Mouse (Mus musculus): ENCODE results near the gene 2310034G01Rik. TPM values are rescaled to one million over a fixed set of nuclear protein-coding genes. Genes with fewer than 3 reads are reported as not detected.

The 2310034G01Rik gene
- polyA plus RNA-seq, 1 experiment from 2014 or later, result 3.6 TPM

- H3K27me3 ChIP-seq (replicated peaks; ENCODE audit: control insufficient read depth, insufficient read depth, low read length), result peaks cover 82% of the 10 kb centered on the region
- no peak overlapping the region for H3K4me3 ChIP-seq (ENCODE audit: low read depth, low read length)
- no peaks in the 10 kb centered on the region for H3K9me3 ChIP-seq (ENCODE audit: control insufficient read depth, low read length)
- DNase-seq (ENCODE audit: low spot score) (no peak), ATAC-seq (ENCODE audit: low read depth) (no peak)
- 0 out of 2 replicates have a peak overlapping the region, but pooled peaks have one; percentile 10 for H3K9ac ChIP-seq (ENCODE audit: low read depth, low read length)
- peaks cover 11% of the 10 kb centered on the region; the same call in 1 of the 2 replicates for H3K4me1 ChIP-seq (ENCODE audit: control insufficient read depth, insufficient read depth, low read length)
- no peak overlapping the region for H3K27ac ChIP-seq (replicated peaks; ENCODE audit: low read depth, low read length)
- WGBS, result 44% methylated on average over 12 of the region's 12 CpGs
- H3K36me3 ChIP-seq (ENCODE audit: control insufficient read depth, insufficient read depth, low read length), result peaks cover 9% of the 10 kb centered on the region; the same call in 1 of the 2 replicates
- H3K4me2 ChIP-seq (ENCODE audit: low read depth, low read length), result no peak overlapping the region
Observed at GRCm38 (mm10) chr19:46315752-46316610, 34.1 kb downstream of the 2310034G01Rik start.

DNA sequence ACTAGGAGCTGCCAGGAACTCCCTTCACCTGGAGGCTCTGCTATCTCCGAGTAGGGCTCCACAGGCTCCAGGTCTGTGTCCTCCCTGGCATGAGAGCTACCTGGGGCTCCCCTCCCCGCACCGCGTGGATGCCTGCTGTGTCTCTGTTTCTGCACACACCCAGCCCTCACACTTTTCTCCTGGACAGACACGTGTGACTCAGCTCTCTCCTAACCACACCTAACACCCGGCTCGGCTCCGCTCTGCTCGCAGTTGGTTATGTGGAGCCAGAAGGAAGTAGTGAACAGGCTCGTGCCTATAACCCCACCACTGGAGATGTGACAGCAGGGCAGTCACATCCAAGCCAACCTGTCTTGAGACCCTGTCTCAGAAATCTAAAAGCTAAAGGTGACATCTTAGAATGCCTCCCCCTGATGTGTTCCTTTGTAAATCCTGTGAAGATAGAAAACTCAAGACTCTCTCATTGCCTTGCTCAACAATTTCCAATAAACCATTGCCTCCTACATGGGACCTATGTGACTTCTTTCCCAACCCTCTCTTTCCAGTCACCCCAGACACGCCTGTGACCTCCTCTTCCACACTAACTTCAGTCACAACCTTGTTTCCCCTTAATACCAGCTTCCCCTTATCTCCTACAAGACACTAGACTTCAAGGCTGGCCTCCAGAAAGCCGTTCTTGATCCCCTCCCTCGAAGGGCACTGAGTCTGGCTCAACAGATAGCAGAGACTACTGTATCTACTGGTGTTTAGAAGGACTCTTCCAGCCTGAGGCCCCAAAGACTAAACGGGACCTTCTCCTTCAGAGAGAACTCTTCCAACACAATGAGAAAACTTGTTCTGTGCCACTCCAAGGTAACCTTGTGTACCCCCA, 35.0 kb downstream of the 2310034G01Rik start:
- DNase-seq (ENCODE audit: low spot score) (no peak), ATAC-seq (ENCODE audit: low read depth) (no peak)
- no peak overlapping the region for H3K9ac ChIP-seq (ENCODE audit: low read depth, low read length)
- WGBS, result 34% methylated on average over 14 of the region's 14 CpGs
- H3K4me1 ChIP-seq (ENCODE audit: control insufficient read depth, insufficient read depth, low read length), result peaks cover 11% of the 10 kb centered on the region; the same call in 1 of the 2 replicates
- H3K36me3 ChIP-seq (ENCODE audit: control insufficient read depth, insufficient read depth, low read length), result peaks cover 18% of the 10 kb centered on the region
- no peak overlapping the region for H3K4me3 ChIP-seq (ENCODE audit: low read depth, low read length)
- H3K4me2 ChIP-seq (ENCODE audit: low read depth, low read length), result no peak overlapping the region
- H3K9me3 ChIP-seq (ENCODE audit: control insufficient read depth, low read length), result no peaks in the 10 kb centered on the region
- peaks cover 73% of the 10 kb centered on the region for H3K27me3 ChIP-seq (replicated peaks; ENCODE audit: control insufficient read depth, insufficient read depth, low read length)
- H3K27ac ChIP-seq (replicated peaks; ENCODE audit: low read depth, low read length), result no peak overlapping the region

DNA sequence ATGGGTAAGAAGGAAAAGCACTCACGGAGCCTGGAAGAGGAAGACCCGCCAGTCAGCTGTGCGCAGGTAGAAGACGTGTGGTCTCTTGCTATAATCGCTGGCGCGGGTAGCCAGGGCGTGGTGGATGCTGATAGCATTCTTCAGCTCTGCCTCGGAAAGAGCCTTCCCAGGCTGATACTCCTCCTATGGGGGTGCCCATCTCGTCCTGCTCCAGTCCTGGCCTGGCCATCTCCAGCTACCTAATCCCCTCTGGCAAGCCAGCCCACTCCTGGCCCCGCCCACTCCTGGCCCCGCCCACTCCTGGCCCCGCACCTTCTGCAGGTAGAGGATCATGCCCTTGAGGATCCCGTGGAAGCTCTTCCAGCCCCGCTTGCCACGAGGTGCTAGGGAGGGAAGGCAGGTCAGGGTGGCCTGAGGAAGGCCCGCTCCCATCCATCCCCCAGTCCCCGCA, 35.9 kb downstream of the 2310034G01Rik start:
- no peak overlapping the region for H3K27ac ChIP-seq (replicated peaks; ENCODE audit: low read depth, low read length)
- DNase-seq (ENCODE audit: low spot score) (no peak), ATAC-seq (ENCODE audit: low read depth) (no peak)
- H3K9me3 ChIP-seq (ENCODE audit: control insufficient read depth, low read length), result no peaks in the 10 kb centered on the region
- no peak overlapping the region for H3K4me3 ChIP-seq (ENCODE audit: low read depth, low read length)
- peaks cover 11% of the 10 kb centered on the region; the same call in 1 of the 2 replicates for H3K4me1 ChIP-seq (ENCODE audit: control insufficient read depth, insufficient read depth, low read length)
- no peak overlapping the region for H3K4me2 ChIP-seq (ENCODE audit: low read depth, low read length)
- 20% methylated on average over 16 of the region's 18 CpGs for WGBS
- H3K36me3 ChIP-seq (ENCODE audit: control insufficient read depth, insufficient read depth, low read length), result peaks cover 26% of the 10 kb centered on the region
- no peak overlapping the region for H3K9ac ChIP-seq (ENCODE audit: low read depth, low read length)
- H3K27me3 ChIP-seq (replicated peaks; ENCODE audit: control insufficient read depth, insufficient read depth, low read length), result peaks cover 64% of the 10 kb centered on the region

GRCm38 (mm10) chr19:46313591-46313990, 36.5 kb downstream of the 2310034G01Rik start:
- no peak overlapping the region for H3K9ac ChIP-seq (ENCODE audit: low read depth, low read length)
- H3K4me2 ChIP-seq (ENCODE audit: low read depth, low read length), result no peak overlapping the region
- no peak for ATAC-seq (ENCODE audit: low read depth)
- peaks cover 61% of the 10 kb centered on the region for H3K27me3 ChIP-seq (replicated peaks; ENCODE audit: control insufficient read depth, insufficient read depth, low read length)
- no peaks in the 10 kb centered on the region for H3K9me3 ChIP-seq (ENCODE audit: control insufficient read depth, low read length)
- H3K36me3 ChIP-seq (ENCODE audit: control insufficient read depth, insufficient read depth, low read length), result peaks cover 26% of the 10 kb centered on the region
- H3K4me1 ChIP-seq (ENCODE audit: control insufficient read depth, insufficient read depth, low read length), result peaks cover 10% of the 10 kb centered on the region; the same call in 1 of the 2 replicates
- WGBS, result 69% methylated on average over 6 of the region's 6 CpGs
- DNase-seq (ENCODE audit: low spot score), result no peak
- H3K4me3 ChIP-seq (ENCODE audit: low read depth, low read length), result no peak overlapping the region
- H3K27ac ChIP-seq (replicated peaks; ENCODE audit: low read depth, low read length), result no peak overlapping the region

DNA sequence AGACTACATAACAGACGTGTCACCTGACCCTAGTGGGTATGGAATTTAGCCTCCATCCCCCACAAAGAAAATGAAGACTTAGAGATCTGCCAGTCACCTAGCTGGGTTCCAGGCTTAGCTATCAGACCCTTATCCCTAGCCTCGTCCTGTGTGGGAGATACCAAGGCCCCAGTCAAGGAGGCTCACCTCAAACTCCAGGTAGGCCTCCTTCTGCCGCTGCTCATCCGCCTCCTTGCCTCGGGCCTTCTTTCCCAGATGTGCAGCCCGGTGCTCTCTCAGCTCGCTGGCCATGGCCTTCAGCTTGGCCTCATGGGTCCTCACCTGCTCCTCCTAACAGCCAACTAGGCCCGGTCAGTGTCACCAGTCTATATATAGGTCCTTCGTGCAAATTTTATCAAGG, 37.0 kb downstream of the 2310034G01Rik start:
- Histone ChIP-seq H3K4me3 (ENCODE audit: low read depth, low read length) (no peak overlapping the region), H3K4me2 (ENCODE audit: low read depth, low read length) (no peak overlapping the region), H3K9ac (ENCODE audit: low read depth, low read length) (no peak overlapping the region), H3K27me3 (replicated peaks; ENCODE audit: control insufficient read depth, insufficient read depth, low read length) (peaks cover 61% of the 10 kb centered on the region), H3K36me3 (ENCODE audit: control insufficient read depth, insufficient read depth, low read length) (peaks cover 29% of the 10 kb centered on the region), H3K27ac (replicated peaks; ENCODE audit: low read depth, low read length) (no peak overlapping the region), H3K4me1 (ENCODE audit: control insufficient read depth, insufficient read depth, low read length) (peaks cover 9% of the 10 kb centered on the region; the same call in 1 of the 2 replicates), H3K9me3 (ENCODE audit: control insufficient read depth, low read length) (no peaks in the 10 kb centered on the region)
- 88% methylated on average over 9 of the region's 9 CpGs for WGBS
- ATAC-seq (ENCODE audit: low read depth), result no peak
- DNase-seq (ENCODE audit: low spot score), result no peak

- DNase-seq (ENCODE audit: low spot score) (no peak), ATAC-seq (ENCODE audit: low read depth) (no peak)
- H3K4me2 ChIP-seq (ENCODE audit: low read depth, low read length), result no peak overlapping the region
- peaks cover 29% of the 10 kb centered on the region for H3K36me3 ChIP-seq (ENCODE audit: control insufficient read depth, insufficient read depth, low read length)
- whole genome bisulfite sequencing, result 85% methylated on average over 16 of the region's 21 CpGs
- H3K9ac ChIP-seq (ENCODE audit: low read depth, low read length), result no peak overlapping the region
- H3K9me3 ChIP-seq (ENCODE audit: control insufficient read depth, low read length), result no peaks in the 10 kb centered on the region
- H3K4me3 ChIP-seq (ENCODE audit: low read depth, low read length), result no peak overlapping the region
- H3K4me1 ChIP-seq (ENCODE audit: control insufficient read depth, insufficient read depth, low read length), result peaks cover 9% of the 10 kb centered on the region; the same call in 1 of the 2 replicates
- H3K27me3 ChIP-seq (replicated peaks; ENCODE audit: control insufficient read depth, insufficient read depth, low read length), result peaks cover 61% of the 10 kb centered on the region
- H3K27ac ChIP-seq (replicated peaks; ENCODE audit: low read depth, low read length), result no peak overlapping the region
Observed at GRCm38 (mm10) chr19:46312566-46312965, 37.5 kb downstream of the 2310034G01Rik start.

DNA sequence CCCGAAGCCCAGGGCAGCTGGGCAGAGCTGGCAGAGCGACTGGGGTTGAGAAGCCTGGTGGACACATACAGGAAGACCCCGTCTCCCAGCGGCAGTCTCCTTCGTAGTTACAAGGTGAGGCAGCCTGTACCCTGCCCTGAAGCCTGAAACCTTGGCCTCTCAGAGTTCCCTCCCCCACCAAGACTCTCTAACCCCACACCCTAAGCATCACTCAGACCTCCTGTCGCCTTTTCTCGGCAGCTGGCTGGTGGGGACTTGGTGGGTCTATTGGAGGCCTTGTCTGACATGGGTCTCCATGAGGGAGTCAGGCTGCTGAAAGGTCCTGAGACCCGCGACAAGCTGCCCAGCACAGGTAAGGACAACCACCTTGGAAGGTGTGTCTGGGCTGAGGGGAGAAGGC, 38.8 kb downstream of the 2310034G01Rik start:
- no peak overlapping the region for H3K4me2 ChIP-seq (ENCODE audit: low read depth, low read length)
- H3K4me1 ChIP-seq (ENCODE audit: control insufficient read depth, insufficient read depth, low read length), result 0 out of 2 replicates have a peak, but pooled peaks cover 6% of the 10 kb centered on the region
- H3K27ac ChIP-seq (replicated peaks; ENCODE audit: low read depth, low read length), result no peak overlapping the region
- peaks cover 49% of the 10 kb centered on the region for H3K27me3 ChIP-seq (replicated peaks; ENCODE audit: control insufficient read depth, insufficient read depth, low read length)
- no peak overlapping the region for H3K4me3 ChIP-seq (ENCODE audit: low read depth, low read length)
- H3K36me3 ChIP-seq (ENCODE audit: control insufficient read depth, insufficient read depth, low read length), result peaks cover 29% of the 10 kb centered on the region
- DNase-seq (ENCODE audit: low spot score) (no peak), ATAC-seq (ENCODE audit: low read depth) (no peak)
- no peak overlapping the region for H3K9ac ChIP-seq (ENCODE audit: low read depth, low read length)
- WGBS, result 88% methylated on average over 9 of the region's 9 CpGs
- no peaks in the 10 kb centered on the region for H3K9me3 ChIP-seq (ENCODE audit: control insufficient read depth, low read length)

GRCm38 (mm10) chr19:46310312-46310865, 39.7 kb downstream of the 2310034G01Rik start:
- H3K27me3 ChIP-seq (replicated peaks; ENCODE audit: control insufficient read depth, insufficient read depth, low read length), result peaks cover 40% of the 10 kb centered on the region
- H3K36me3 ChIP-seq (ENCODE audit: control insufficient read depth, insufficient read depth, low read length), result peaks cover 29% of the 10 kb centered on the region
- H3K4me2 ChIP-seq (ENCODE audit: low read depth, low read length), result no peak overlapping the region
- 92% methylated on average over 12 of the region's 12 CpGs for WGBS
- no peak overlapping the region for H3K4me3 ChIP-seq (ENCODE audit: low read depth, low read length)
- no peak for DNase-seq (ENCODE audit: low spot score)
- H3K4me1 ChIP-seq (ENCODE audit: control insufficient read depth, insufficient read depth, low read length), result peaks cover 11% of the 10 kb centered on the region
- H3K9me3 ChIP-seq (ENCODE audit: control insufficient read depth, low read length), result no peaks in the 10 kb centered on the region
- H3K27ac ChIP-seq (replicated peaks; ENCODE audit: low read depth, low read length), result no peak overlapping the region
- no peak overlapping the region for H3K9ac ChIP-seq (ENCODE audit: low read depth, low read length)
- no peak for ATAC-seq (ENCODE audit: low read depth)
